Mouse (Mus musculus) bone marrow macrophage, adult 2 months (primary cell): ENCODE measurements around the gene Mcu. TPM values are rescaled to one million over a fixed set of nuclear protein-coding genes. Genes with fewer than 3 reads are reported as not detected.

Experiments used
- H3K27ac ChIP-seq: 2 replicates; pipeline ENCODE4 v1.5.1; 2012; ENCODE audit warnings: low read depth, low read length; ENCODE audit not compliant: insufficient read depth
- H3K4me1 ChIP-seq: 2 replicates; pipeline ENCODE4 v1.6.1; 2012; ENCODE audit warnings: low read length; ENCODE audit not compliant: control insufficient read depth, insufficient read depth
- H3K4me3 ChIP-seq: 2 replicates; pipeline ENCODE4 v1.5.1; 2012; ENCODE audit warnings: mild to moderate bottlenecking, low read length, moderate library complexity; ENCODE audit not compliant: insufficient read depth
- CTCF ChIP-seq: IDR thresholded peaks from 2 replicates; pipeline ENCODE4 v1.5.1; 2012; ENCODE audit warnings: low read depth, mild to moderate bottlenecking, low read length, moderate library complexity
- POLR2A ChIP-seq: IDR thresholded peaks from 2 replicates; pipeline ENCODE4 v1.6.1; 2012; ENCODE audit warnings: mild to moderate bottlenecking, low read depth, low read length, borderline replicate concordance
- polyA plus RNA-seq: library from polyadenylated mRNA; stranded (reverse); fragments of >200 nt; gene quantifications from 2 replicates; pipeline ENCODE4 v1.2.4, GENCODE M21; 2012; ENCODE audit not compliant: missing spikeins, insufficient read depth, insufficient read length

Gene Mcu
- polyA plus RNA-seq, 1 experiment = 14.4 TPM

DNA sequence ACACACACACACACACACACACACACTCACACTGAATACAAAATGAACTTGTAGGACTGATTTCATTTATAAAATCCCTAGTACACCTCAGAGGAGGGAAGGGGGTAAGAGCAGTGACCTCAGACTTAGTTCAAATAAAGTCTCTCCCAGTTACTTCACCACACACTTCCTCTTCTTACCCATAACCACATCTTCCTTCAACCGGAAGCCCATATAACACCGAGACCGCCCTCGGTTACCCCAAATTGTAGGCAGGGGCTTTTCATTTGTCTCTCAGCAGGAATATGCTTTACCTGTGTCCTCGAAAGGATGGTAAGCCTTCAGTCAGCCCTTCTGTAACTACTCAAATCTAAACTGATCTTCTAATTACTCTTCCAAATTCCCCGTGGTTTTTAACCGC lies 27.1 kb downstream of the Mcu start:
- TF ChIP-seq POLR2A (no peak), CTCF (no peak)
- Histone ChIP-seq H3K4me1 (peaks cover 23% of the 10 kb centered on the region), H3K4me3 (peak overlapping the region; percentile 66), H3K27ac (peak overlapping the region; percentile 62)

DNA sequence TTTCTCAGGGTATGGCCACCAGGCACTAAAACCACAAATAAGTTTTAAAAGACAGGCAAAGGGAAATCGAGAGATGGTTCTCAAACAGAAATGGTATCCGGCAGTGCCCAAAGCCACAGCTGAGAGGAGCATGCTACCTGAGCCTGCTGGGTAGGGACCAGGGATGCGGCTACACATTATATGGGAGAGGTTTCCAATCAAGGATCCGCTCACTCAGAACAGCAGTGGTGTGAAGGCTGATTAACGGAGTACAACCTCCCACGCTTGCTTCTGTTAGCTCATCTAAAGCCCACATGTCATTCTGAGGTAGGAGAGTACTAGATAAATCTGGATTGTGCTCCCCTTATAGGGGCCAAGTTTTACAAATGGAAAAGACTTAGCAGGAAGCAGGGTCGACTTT lies 28.4 kb downstream of the Mcu start:
- Histone ChIP-seq H3K4me1 (peaks cover 14% of the 10 kb centered on the region), H3K27ac (no peak overlapping the region), H3K4me3 (no peak overlapping the region)
- TF ChIP-seq CTCF (no peak), POLR2A (no peak)

GRCm38 (mm10) chr10:59586821-59587220 lies 29.7 kb downstream of the Mcu start:
- TF ChIP-seq POLR2A (no peak), CTCF (no peak)
- H3K27ac ChIP-seq = no peak overlapping the region
- H3K4me1 ChIP-seq = peaks cover 14% of the 10 kb centered on the region
- no peak overlapping the region for H3K4me3 ChIP-seq

DNA sequence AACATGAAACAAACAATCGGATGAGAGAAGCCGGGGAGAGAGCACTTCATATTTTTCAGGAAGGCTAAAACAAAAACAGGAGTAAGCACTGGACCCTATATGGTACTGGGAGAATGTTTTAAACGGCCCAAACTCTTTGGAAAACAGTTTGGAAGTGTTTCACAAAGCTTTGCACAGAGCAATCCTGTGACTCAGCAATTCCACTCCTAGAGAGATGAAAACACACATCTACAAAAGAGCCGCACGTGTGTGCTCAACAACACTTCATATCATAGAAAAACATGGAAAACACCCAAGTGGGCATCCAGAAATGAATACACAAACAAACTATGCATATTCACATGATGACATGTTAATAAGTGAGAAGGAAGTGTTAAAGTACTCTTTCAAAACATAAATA lies 30.9 kb downstream of the Mcu start:
- TF ChIP-seq CTCF = no peak
- TF ChIP-seq POLR2A = no peak
- no peak overlapping the region for H3K27ac ChIP-seq
- H3K4me1 ChIP-seq = peaks cover 18% of the 10 kb centered on the region
- no peak overlapping the region for H3K4me3 ChIP-seq

GRCm38 (mm10) chr10:59581826-59582543 lies 34.5 kb downstream of the Mcu start:
- no peak overlapping the region for H3K27ac ChIP-seq
- TF ChIP-seq CTCF = no peak
- no peak for TF ChIP-seq POLR2A
- H3K4me1 ChIP-seq = peaks cover 22% of the 10 kb centered on the region
- H3K4me3 ChIP-seq = no peak overlapping the region

- Histone ChIP-seq H3K4me3 (no peak overlapping the region), H3K4me1 (peaks cover 24% of the 10 kb centered on the region), H3K27ac (no peak overlapping the region)
- no peak for TF ChIP-seq CTCF
- TF ChIP-seq POLR2A = no peak
These were observed 35.8 kb downstream of the Mcu start for GRCm38 (mm10) chr10:59580593-59581149.

DNA sequence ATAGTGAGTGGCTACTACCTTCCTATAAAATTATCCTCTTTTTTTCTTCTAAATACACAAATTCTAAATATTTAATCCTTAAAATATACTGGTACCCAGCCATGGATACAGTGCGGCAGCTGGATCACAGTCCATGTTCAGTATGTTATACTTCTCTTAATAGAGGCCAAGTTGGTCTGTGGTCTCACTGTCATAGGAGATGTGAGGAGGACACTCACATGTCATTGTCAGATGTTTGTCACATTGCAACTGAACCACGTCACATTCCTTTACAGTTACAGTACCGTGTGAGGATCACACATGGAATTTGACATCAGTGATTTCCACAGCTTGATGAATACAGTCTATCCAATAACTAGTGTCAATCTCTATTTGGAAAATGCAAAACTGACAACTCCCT lies 36.8 kb downstream of the Mcu start:
- Histone ChIP-seq H3K4me1 (peaks cover 21% of the 10 kb centered on the region), H3K4me3 (no peak overlapping the region), H3K27ac (peak overlapping the region; percentile 50; the same call in 1 of the 2 replicates)
- TF ChIP-seq CTCF (no peak), POLR2A (no peak)

DNA sequence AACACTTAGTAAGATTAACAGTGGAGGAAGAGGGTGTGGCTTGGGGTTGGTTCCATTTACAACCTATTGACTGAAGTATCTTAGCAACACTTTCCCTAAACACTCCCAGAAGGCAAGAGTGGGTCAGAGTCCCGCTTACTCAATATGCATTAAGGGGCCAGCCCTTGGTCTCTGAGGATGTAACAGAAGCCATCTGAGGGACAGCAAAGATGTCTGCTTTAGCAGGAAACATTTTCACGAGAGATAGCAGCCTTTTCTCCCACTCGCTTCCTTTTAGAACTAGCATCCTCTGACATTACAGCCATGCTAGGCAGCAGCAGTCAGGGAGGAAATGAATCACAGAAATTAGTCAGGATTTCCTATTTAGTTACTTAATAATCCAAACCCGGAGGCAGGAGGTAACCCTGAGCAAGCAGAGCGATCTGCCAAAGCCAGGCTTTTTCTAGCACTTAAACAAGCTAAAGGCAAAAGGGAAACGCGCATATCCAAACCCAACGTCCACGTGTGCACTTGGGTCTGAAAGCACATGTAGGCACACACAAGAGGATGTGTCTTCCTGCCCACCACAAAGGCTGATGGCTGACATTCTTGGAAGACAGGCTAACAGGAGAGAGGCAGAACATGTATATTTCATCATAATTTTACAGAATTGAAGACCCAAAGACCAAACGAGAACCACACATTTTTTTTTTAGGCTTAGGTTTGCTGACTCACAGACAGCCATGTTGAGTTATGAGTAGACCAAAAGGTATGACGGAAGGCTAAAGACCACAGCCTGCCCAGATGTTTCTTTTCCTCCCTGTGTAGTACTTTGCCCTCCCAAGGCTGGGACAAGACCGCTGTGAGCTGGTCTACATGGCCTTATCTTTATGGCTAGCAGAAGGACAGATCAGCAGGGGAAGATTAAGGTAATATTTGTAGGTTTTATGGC lies 38.4 kb downstream of the Mcu start:
- H3K4me1 ChIP-seq = peaks cover 21% of the 10 kb centered on the region
- peak overlapping the region; percentile 48 for H3K4me3 ChIP-seq
- peak overlapping the region; percentile 92 for H3K27ac ChIP-seq
- TF ChIP-seq CTCF = no peak
- TF ChIP-seq POLR2A = no peak

DNA sequence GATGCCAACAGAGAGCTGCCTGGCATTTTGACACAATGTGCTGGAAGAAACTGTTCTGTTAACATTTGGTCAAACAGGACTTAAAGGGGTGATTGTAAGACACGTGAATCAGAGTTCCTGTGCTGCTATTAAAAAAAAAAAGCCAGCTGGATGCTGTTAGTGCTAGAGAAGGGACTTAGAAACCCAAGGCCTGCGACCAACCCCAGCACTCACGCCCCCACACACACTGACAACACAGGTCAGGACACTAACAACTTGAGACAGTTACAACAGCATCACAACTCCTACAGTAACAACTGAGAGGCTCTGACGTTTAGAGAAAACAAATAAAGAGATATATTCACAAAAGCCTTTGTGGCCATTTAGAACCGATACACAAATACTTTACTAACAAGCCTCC lies 40.2 kb downstream of the Mcu start:
- Histone ChIP-seq H3K4me1 (peaks cover 21% of the 10 kb centered on the region), H3K4me3 (no peak overlapping the region), H3K27ac (no peak overlapping the region)
- no peak for TF ChIP-seq CTCF
- no peak for TF ChIP-seq POLR2A
